Mouse (Mus musculus): ENCODE measurements at regions not wholly inside any gene's neighbourhood (a gene's known extent, or its start where the extent isn't known, plus 50 kb on each side); places are given as distances from the start of the nearest gene placed in this dataset.
"Not testable (repeated sequence)": the region's sequence is repeated elsewhere in the genome, so short reads cannot be mapped to it uniquely, and the experiment has no call there.

GRCm38 (mm10) chr3:81736838-81737237, 195.6 kb upstream of the Ctso start:
- DNase-seq (ENCODE audit: low spot score in 2 of 2), result no peak

- no peak for DNase-seq (ENCODE audit: low spot score in 2 of 2)
Measured at GRCm38 (mm10) chr3:81742124-81742523, 190.3 kb upstream of the Ctso start.

GRCm38 (mm10) chr3:81750164-81750563, 182.2 kb upstream of the Ctso start:
- no peak for DNase-seq (ENCODE audit: low spot score in 2 of 2)

DNA sequence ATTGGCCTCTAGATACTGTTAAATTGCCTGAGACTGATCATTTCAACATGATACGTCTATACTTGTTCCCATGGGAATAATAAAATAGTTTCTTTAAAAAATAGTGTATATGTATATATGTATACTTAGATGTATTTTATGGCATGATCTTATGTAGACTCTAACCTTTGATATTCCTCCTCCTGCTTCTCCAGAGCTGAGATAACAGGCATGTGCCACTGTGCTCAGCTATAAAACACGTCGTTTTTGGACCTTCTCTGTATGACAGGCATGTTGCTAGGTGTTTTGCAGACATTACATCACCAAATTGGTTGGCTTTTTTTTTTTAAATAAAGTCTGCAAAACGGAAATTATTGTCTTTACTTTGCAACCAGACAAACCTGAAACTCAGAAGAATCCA, 179.4 kb upstream of the Ctso start:
- no peak for DNase-seq (ENCODE audit: low spot score in 2 of 2)

GRCm38 (mm10) chr3:81760383-81760782, 172.0 kb upstream of the Ctso start:
- no peak for DNase-seq (ENCODE audit: low spot score in 2 of 2)

DNA sequence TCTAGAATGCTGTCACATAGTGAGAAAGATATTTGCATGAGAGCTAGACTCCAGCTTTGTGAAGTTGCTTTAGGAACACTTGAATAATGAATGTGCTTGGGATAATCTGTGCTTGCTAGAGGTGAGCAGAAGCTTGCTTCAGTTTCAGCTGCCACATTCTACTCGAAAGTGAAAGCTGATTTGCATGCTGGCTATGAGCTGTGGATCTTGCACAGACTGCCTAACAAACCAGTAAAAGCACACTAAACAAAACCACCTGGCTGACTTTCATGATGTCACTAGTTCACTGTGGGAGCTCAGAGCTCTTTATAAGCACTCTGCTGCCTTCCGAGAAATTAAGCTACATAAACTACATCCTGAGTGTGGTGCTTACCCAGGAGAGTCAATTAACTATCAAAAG, 171.5 kb upstream of the Ctso start:
- DNase-seq (ENCODE audit: low spot score in 2 of 2), result peak in 1 of 2 experiments; percentile 44

GRCm38 (mm10) chr3:81771812-81772211, 160.6 kb upstream of the Ctso start:
- no peak for DNase-seq (ENCODE audit: low spot score in 2 of 2)

DNA sequence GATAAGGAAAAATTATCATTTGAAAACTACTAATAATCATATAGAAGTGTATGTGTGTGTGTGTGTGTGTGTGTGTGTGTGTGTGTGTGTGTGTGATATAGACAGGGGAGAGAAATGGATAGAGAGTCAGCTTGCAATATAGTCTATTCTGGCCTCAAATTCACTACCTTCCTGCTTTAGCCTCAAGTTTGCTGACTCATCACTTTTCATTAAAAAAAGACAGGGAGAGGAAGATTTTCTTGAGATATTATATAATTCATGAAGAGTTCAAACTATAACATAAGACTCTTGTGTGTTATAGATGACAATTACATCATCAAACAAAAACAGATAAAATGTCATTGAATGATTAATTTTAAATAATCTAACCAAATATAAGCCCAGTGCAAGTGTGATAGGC, 159.4 kb upstream of the Ctso start:
- DNase-seq (ENCODE audit: low spot score in 2 of 2), result no peak

- DNase-seq (ENCODE audit: low spot score in 2 of 2), result no peak
Measured at GRCm38 (mm10) chr3:81782081-81782480, 150.3 kb upstream of the Ctso start.

DNA sequence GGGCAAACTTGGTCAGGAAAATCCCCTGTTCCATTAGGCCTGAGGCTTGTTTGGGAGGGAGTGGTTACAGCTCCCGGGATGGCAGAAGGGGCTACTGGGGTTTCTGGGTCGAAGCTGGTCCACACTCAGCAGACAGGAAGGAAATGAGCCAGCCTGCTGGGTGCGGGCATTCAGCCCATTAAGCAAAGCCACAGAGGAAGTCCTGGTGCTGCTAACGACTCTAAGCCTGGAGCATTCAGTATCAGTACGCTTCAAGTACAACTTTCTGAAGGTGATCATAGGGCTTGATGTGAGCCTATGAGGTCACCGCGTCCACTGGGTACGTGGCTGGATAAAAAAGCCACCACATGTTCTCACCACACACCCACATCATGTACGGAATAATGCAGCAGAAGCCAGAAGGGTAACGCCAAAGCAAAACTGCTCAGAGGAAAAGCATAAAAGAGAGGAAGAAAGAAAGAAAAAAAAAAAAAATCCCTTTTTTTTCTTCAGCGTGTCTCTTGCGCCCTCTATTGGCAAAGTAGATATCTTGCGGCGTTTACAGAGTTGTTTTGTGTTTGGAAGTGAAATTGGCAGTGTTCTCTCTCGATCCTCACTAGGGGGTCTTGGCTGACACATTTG, 149.4 kb upstream of the Ctso start:
- DNase-seq (ENCODE audit: low spot score in 2 of 2), result peak; percentile 59 to 68

DNA sequence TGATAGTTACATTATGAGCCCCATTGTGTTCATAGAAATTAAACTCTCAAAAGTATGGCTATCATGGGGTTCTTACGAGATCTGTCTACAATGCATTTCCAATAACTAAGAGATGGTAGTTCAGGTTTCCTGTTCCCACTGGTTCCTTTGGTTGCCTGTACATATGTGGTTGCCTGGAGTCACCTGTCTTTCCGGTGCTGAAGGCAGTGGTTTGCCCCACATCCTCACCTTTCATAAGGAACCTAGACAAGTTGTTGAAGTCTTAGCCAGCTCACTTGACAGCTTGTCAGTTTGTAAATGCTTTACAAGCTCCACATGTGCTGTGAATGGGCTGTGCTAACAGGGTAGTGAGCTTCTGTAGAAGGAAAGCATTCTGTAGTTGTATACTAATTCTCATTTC, 143.5 kb upstream of the Ctso start:
- DNase-seq (ENCODE audit: low spot score in 2 of 2), result no peak

DNA sequence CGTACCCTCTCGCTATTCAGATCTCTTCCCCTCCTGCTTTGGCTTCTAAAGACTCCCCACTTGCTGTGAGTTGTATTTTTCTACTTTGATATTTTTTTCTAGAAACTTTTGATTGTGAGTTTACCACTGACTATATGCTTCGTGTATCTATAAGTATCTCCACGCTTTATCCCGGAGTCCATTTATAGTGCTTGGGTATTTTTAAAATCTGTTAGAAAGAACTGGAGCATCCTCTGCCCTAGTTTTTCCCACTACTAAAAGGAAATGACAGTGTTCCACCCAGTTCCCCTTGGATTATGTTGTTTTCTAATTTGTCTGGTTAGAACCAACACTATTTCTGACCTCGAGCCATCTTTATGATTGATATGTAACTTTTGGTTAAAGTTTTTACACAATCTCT, 142.7 kb upstream of the Ctso start:
- DNase-seq (ENCODE audit: low spot score in 2 of 2), result no peak

GRCm38 (mm10) chr3:81802096-81802495, 130.3 kb upstream of the Ctso start:
- no peak for DNase-seq (ENCODE audit: low spot score in 2 of 2)

- DNase-seq (ENCODE audit: low spot score in 2 of 2), result no peak
Measured at GRCm38 (mm10) chr3:81805745-81806144, 126.7 kb upstream of the Ctso start.

GRCm38 (mm10) chr3:81809604-81810003, 122.8 kb upstream of the Ctso start:
- DNase-seq (ENCODE audit: low spot score in 2 of 2), result no peak

DNA sequence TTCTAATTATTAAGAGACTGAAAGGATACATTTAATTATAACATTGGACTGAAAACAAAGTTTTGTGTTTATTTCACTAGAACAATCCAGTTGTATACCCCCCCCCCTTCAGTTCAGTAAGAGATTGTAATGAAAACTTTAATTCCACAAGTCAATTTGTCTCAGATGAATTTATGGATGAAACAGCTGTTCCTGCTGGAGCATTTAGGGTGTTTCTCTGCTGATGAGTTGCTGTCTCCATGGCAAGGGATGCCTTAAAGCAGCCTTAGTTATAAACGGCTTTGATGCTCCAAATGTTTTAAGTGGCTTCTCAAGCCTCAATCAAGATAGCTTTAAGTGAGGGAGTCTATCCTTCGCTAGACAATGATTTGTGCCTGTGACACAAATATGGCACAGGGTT, 112.1 kb upstream of the Ctso start:
- no peak for DNase-seq (ENCODE audit: low spot score in 2 of 2)

GRCm38 (mm10) chr3:81829525-81829924, 102.9 kb upstream of the Ctso start:
- no peak for DNase-seq (ENCODE audit: low spot score in 2 of 2)

DNA sequence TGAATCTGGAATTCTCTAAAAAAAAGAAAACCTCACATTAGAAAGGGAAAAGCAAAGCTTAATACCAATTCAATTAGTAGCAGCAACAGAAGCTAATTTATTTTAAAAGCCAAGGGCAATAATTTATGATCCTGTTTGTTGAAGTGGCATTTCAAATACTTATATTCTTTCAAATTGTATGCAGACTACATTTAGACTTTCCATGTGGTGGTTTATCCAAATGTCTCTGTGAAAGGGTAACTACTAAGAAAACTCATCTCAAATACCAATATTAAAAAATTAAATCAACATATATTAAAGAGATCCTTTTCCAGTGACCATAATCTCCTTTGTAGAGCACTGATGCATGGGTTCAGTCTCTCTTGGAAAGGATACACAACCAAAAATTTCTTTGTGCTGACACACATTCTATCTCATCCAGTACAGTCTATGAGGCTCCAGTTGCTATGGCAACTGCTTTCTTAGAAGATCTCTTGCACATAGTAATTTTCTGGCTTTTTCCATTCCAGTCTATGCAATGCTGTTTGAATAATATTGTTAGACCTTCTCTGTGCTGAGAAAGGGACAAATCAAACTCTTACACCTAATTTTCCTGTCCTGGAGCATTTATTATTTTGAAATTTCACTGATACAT, 102.3 kb upstream of the Ctso start:
- DNase-seq (ENCODE audit: low spot score in 2 of 2), result peak; percentile 35 to 77

DNA sequence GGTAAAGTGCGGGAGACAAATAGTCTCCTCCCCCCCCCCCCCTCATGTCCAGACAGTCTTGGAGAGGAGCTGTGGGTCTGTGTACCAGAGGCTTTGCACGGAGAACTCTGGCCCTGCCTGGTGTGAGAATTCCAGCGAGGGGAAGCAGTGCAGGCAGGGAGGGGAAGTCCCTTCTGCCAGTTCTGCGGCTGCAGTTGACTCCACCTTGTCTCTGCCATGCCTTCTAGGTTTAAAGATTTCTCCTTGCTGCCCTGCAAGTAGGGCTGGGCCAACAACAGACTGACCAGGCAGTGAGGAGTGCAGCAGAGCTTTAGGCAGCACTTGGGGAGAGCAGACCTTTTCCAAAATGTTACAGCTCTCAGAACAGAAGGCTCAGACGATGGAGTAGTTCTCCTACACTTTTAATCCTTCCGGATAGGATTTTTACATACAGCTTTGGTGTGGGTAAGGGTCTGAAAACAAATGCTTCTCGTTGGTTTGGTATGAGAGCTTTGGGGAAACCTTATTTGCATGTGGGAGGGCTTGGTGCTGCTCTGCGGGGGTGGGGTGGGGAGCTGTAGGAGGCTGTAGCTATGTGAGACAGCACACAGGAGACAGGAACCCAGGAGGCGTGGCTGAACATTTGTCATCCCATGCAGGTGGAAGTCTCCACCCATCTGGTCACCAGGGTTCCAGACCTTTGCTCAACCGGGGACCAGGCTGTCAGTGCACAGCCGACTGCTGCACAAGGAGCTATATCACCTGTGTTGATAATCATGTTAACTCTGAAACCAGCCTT, 96.8 kb upstream of the Ctso start:
- DNase-seq (ENCODE audit: low spot score in 2 of 2), result no peak

GRCm38 (mm10) chr3:81836478-81836877, 95.9 kb upstream of the Ctso start:
- DNase-seq (ENCODE audit: low spot score in 2 of 2), result no peak

DNA sequence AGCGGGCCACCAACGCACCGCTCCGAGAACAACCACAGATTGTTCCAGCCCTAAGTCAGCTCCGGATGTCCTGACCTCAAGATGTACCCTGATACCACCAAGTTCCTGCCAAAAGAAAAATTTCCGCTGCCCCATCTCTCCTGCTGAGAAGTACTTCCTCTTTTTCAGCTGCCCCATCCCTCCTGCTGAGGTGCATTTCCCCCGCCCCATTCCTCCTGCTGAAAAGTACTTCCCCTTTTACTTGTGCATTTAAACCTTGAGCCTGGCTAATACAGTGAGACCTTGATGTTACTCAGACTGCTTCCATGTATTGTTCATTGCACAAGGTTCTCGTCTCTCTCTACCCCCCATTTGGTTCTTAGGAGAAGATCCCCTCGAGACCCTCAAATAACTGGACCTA, 94.3 kb upstream of the Ctso start:
- not testable (repeated sequence) for DNase-seq (ENCODE audit: low spot score in 2 of 2)

DNA sequence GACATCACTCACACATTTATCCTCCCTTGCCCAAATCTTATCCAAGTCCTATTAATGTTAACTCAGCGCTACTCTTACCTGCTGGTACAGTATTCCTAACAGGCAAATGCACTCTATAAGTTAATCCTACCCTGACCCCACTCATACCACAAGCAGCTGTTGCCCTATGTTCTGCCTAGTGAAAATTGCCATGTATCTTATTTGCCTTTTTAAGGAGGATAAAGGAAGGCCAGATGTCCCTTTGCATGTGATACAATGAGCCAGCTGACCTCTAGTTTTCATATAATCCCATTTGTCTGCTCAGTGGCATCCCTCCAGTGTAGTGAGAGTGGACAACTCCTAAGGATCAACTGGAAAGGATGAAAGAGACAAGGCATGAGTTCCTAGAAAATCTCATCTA, 67.9 kb upstream of the Ctso start:
- DNase-seq (ENCODE audit: low spot score in 2 of 2), result no peak
